Mouse (Mus musculus) hindbrain, embryonic 12.5 days (tissue): ENCODE data around the gene U90926. TPM values are rescaled to one million over a fixed set of nuclear protein-coding genes. Genes with fewer than 3 reads are reported as not detected.

Experiments used
- ATAC-seq: fragments of 200-750 bp; cut with Nextera tagmentation; 2 replicates; pipeline ENCODE4 v1.8.0; 2017; ENCODE audit warnings: moderate TSS enrichment; ENCODE audit not compliant: low FRiP score
- H3K27ac ChIP-seq: fragments of 300-500 bp; sonication (generic); 2 replicates; pipeline ENCODE4 v1.5.1; 2016; ENCODE audit warnings: mild to moderate bottlenecking
- H3K27me3 ChIP-seq: fragments of 300-500 bp; sonication (generic); 2 replicates; pipeline ENCODE4 v1.6.1; 2016; ENCODE audit warnings: mild to moderate bottlenecking
- H3K36me3 ChIP-seq: fragments of 300-500 bp; sonication (generic); 2 replicates; pipeline ENCODE4 v1.6.1; 2016; ENCODE audit warnings: mild to moderate bottlenecking
- H3K4me1 ChIP-seq: fragments of 300-500 bp; sonication (generic); 2 replicates; pipeline ENCODE4 v1.6.1; 2016
- H3K4me2 ChIP-seq: fragments of 300-500 bp; sonication (generic); replicated peaks from 2 replicates; pipeline ENCODE4 v1.6.1; 2016; ENCODE audit warnings: mild to moderate bottlenecking
- H3K4me3 ChIP-seq: fragments of 300-500 bp; sonication (generic); 2 replicates; pipeline ENCODE4 v1.5.1; 2016; ENCODE audit warnings: mild to moderate bottlenecking
- H3K9ac ChIP-seq: fragments of 300-500 bp; sonication (generic); 2 replicates; pipeline ENCODE4 v1.6.1; 2016; ENCODE audit warnings: mild to moderate bottlenecking, moderate library complexity
- H3K9me3 ChIP-seq: fragments of 300-500 bp; sonication (generic); replicated peaks from 2 replicates; pipeline ENCODE4 v1.6.1; 2016; ENCODE audit warnings: mild to moderate bottlenecking
- WGBS: fragments of 180-500 bp; shearing (Covaris S2); methylation state at CpG from one replicate; pipeline ENCODE4 v1.1.7; 2016; 5-methylcytosine and 5-hydroxymethylcytosine counted together
- polyA plus RNA-seq: library from polyadenylated mRNA; unstranded; fragments of >200 nt; fragmentation: Nextera tagmentation; extraction: Ambion mirVana; gene quantifications from 2 replicates; pipeline ENCODE4 v1.2.1, GENCODE M21; 2016

Gene U90926
- not detected in 2 replicates for polyA plus RNA-seq

GRCm38 (mm10) chr5:92215308-92215707 is at the start of gene U90926:
Gene U90926, minus strand, starts transcription at chr5:92215408.
- no peaks in the 10 kb centered on the region for H3K27me3 ChIP-seq
- ATAC-seq = no peak
- H3K4me3 ChIP-seq = no peak within 1 kb of the TSS
- no peak within 1 kb of the TSS for H3K4me2 ChIP-seq
- 96% methylated on average over 4 of the region's 4 CpGs for WGBS
- no peaks in the 10 kb centered on the region for H3K36me3 ChIP-seq
- H3K4me1 ChIP-seq = peaks cover 8% of the 10 kb centered on the region; the same call in 1 of the 2 replicates
- no peak within 1 kb of the TSS for H3K9ac ChIP-seq
- no peaks in the 10 kb centered on the region for H3K9me3 ChIP-seq
- H3K27ac ChIP-seq = no peak within 1 kb of the TSS

- Histone ChIP-seq H3K27me3 (peaks cover 2% of the 10 kb centered on the region; the same call in 1 of the 2 replicates), H3K4me1 (peaks cover 12% of the 10 kb centered on the region), H3K4me3 (no peak overlapping the region), H3K36me3 (no peaks in the 10 kb centered on the region), H3K4me2 (no peak overlapping the region), H3K9me3 (no peaks in the 10 kb centered on the region), H3K9ac (no peak overlapping the region), H3K27ac (peak overlapping the region; percentile 40)
- peak; percentile 89 for ATAC-seq
- 7% methylated on average over 4 of the region's 4 CpGs for WGBS
Measured at GRCm38 (mm10) chr5:92263761-92264359, 48.7 kb upstream of the U90926 start.

- Histone ChIP-seq H3K36me3 (no peaks in the 10 kb centered on the region), H3K4me2 (no peak overlapping the region), H3K9ac (no peak overlapping the region), H3K27me3 (peaks cover 6% of the 10 kb centered on the region; the same call in 1 of the 2 replicates), H3K27ac (no peak overlapping the region; the same call in 1 of the 2 replicates), H3K4me3 (no peak overlapping the region), H3K9me3 (no peaks in the 10 kb centered on the region), H3K4me1 (peaks cover 12% of the 10 kb centered on the region)
- WGBS = 87% methylated on average over 8 of the region's 8 CpGs
- no peak for ATAC-seq
Measured at GRCm38 (mm10) chr5:92262646-92263045, 47.4 kb upstream of the U90926 start.

- H3K4me3 ChIP-seq = no peak within 1 kb of the TSS
- H3K27me3 ChIP-seq = peaks cover 6% of the 10 kb centered on the region; the same call in 1 of the 2 replicates
- no peak within 1 kb of the TSS for H3K9ac ChIP-seq
- ATAC-seq = no peak
- peaks cover 2% of the 10 kb centered on the region for H3K4me1 ChIP-seq
- H3K9me3 ChIP-seq = no peaks in the 10 kb centered on the region
- no peak within 1 kb of the TSS for H3K4me2 ChIP-seq
- H3K27ac ChIP-seq = no peak within 1 kb of the TSS
- WGBS = 25% methylated on average over 6 of the region's 6 CpGs
- no peaks in the 10 kb centered on the region for H3K36me3 ChIP-seq
Measured at GRCm38 (mm10) chr5:92256218-92256617, 41.0 kb upstream of the U90926 start, which contains the start of gene Ppef2. Gene Ppef2, minus strand, starts transcription at chr5:92256278.

GRCm38 (mm10) chr5:92254476-92254875 is 39.3 kb upstream of the U90926 start:
- H3K27ac ChIP-seq = no peak overlapping the region
- no peak overlapping the region for H3K4me3 ChIP-seq
- peaks cover 6% of the 10 kb centered on the region; the same call in 1 of the 2 replicates for H3K27me3 ChIP-seq
- ATAC-seq = no peak
- 0 out of 2 replicates have a peak, but pooled peaks cover 4% of the 10 kb centered on the region for H3K9me3 ChIP-seq
- H3K9ac ChIP-seq = no peak overlapping the region
- H3K4me2 ChIP-seq = no peak overlapping the region
- H3K36me3 ChIP-seq = no peaks in the 10 kb centered on the region
- H3K4me1 ChIP-seq = peaks cover 2% of the 10 kb centered on the region
- 69% methylated on average over 6 of the region's 6 CpGs for WGBS

- Histone ChIP-seq H3K9me3 (0 out of 2 replicates have a peak, but pooled peaks cover 4% of the 10 kb centered on the region), H3K36me3 (no peaks in the 10 kb centered on the region), H3K4me1 (peaks cover 2% of the 10 kb centered on the region), H3K9ac (no peak overlapping the region), H3K4me3 (no peak overlapping the region), H3K27me3 (no peaks in the 10 kb centered on the region), H3K27ac (no peak overlapping the region), H3K4me2 (peak overlapping the region; percentile 29; the same call in 1 of the 2 replicates)
- 21% methylated on average over 18 of the region's 18 CpGs for WGBS
- peak; percentile 36; the same call in 1 of the 2 replicates for ATAC-seq
Measured at GRCm38 (mm10) chr5:92252797-92253343, 37.7 kb upstream of the U90926 start.

GRCm38 (mm10) chr5:92252031-92252430 is 36.8 kb upstream of the U90926 start:
- H3K9ac ChIP-seq = no peak overlapping the region
- H3K4me1 ChIP-seq = peaks cover 2% of the 10 kb centered on the region
- H3K27me3 ChIP-seq = no peaks in the 10 kb centered on the region
- H3K27ac ChIP-seq = no peak overlapping the region
- H3K4me2 ChIP-seq = no peak overlapping the region
- H3K9me3 ChIP-seq = 0 out of 2 replicates have a peak, but pooled peaks cover 4% of the 10 kb centered on the region
- ATAC-seq = no peak
- 85% methylated on average over 6 of the region's 6 CpGs for WGBS
- H3K4me3 ChIP-seq = no peak overlapping the region
- no peaks in the 10 kb centered on the region for H3K36me3 ChIP-seq

GRCm38 (mm10) chr5:92248614-92249013 is 33.4 kb upstream of the U90926 start:
- Histone ChIP-seq H3K27ac (no peak overlapping the region), H3K4me1 (no peaks in the 10 kb centered on the region), H3K4me3 (no peak overlapping the region), H3K27me3 (no peaks in the 10 kb centered on the region), H3K9ac (no peak overlapping the region), H3K9me3 (0 out of 2 replicates have a peak, but pooled peaks cover 4% of the 10 kb centered on the region), H3K36me3 (no peaks in the 10 kb centered on the region), H3K4me2 (no peak overlapping the region)
- no peak for ATAC-seq
- 87% methylated on average over 11 of the region's 11 CpGs for WGBS

GRCm38 (mm10) chr5:92245483-92245882 is 30.3 kb upstream of the U90926 start:
- Histone ChIP-seq H3K27ac (no peak overlapping the region), H3K9me3 (0 out of 2 replicates have a peak, but pooled peaks cover 4% of the 10 kb centered on the region), H3K36me3 (no peaks in the 10 kb centered on the region), H3K4me2 (no peak overlapping the region), H3K9ac (no peak overlapping the region), H3K27me3 (no peaks in the 10 kb centered on the region), H3K4me1 (no peaks in the 10 kb centered on the region), H3K4me3 (no peak overlapping the region)
- 94% methylated on average over 9 of the region's 9 CpGs for WGBS
- ATAC-seq = no peak

GRCm38 (mm10) chr5:92244900-92245299 is 29.7 kb upstream of the U90926 start:
- 96% methylated on average over 2 of the region's 2 CpGs for WGBS
- Histone ChIP-seq H3K27me3 (no peaks in the 10 kb centered on the region), H3K9ac (no peak overlapping the region), H3K36me3 (no peaks in the 10 kb centered on the region), H3K4me3 (no peak overlapping the region), H3K27ac (no peak overlapping the region), H3K9me3 (0 out of 2 replicates have a peak, but pooled peaks cover 4% of the 10 kb centered on the region), H3K4me1 (no peaks in the 10 kb centered on the region), H3K4me2 (no peak overlapping the region)
- ATAC-seq = no peak

- Histone ChIP-seq H3K9me3 (no peaks in the 10 kb centered on the region), H3K4me2 (no peak overlapping the region), H3K4me1 (no peaks in the 10 kb centered on the region), H3K27me3 (no peaks in the 10 kb centered on the region), H3K27ac (no peak overlapping the region), H3K9ac (no peak overlapping the region), H3K36me3 (no peaks in the 10 kb centered on the region), H3K4me3 (no peak overlapping the region)
- ATAC-seq = no peak
- WGBS = 93% methylated on average over 12 of the region's 12 CpGs
Measured at GRCm38 (mm10) chr5:92240769-92241168, 25.6 kb upstream of the U90926 start.

- Histone ChIP-seq H3K36me3 (no peaks in the 10 kb centered on the region), H3K4me1 (no peaks in the 10 kb centered on the region), H3K4me3 (no peak overlapping the region), H3K27me3 (no peaks in the 10 kb centered on the region), H3K9ac (no peak overlapping the region), H3K4me2 (peak overlapping the region; percentile 25), H3K9me3 (no peaks in the 10 kb centered on the region), H3K27ac (no peak overlapping the region)
- WGBS = 42% methylated on average over 29 of the region's 29 CpGs
- ATAC-seq = peak; percentile 56
Measured at GRCm38 (mm10) chr5:92239333-92240232, 24.4 kb upstream of the U90926 start.
